Comparison of ENCODE assay signal across 17 mouse cellular contexts in genomic region chr17:83430607-83431006, GRCm38 (mm10).
DNase-seq lines count a peak whose midpoint lies in the region; ATAC-seq and TF ChIP-seq lines count a peak whose summit lies in the region.
"Had no signal": no experiment of that assay in that cellular context is flagged by ENCODE, and none has a peak within 500 bp of the region (broad histone marks: within the 10 kb centered on the region; RNA-seq: fewer than 3 reads in every experiment).

No protein-coding gene starts in this region.

- H3K4me1 ChIP-seq in heart, postnatal 0 days (ENCODE audit: control insufficient read depth, insufficient read depth) = no peaks in the 10 kb centered on the region
- H3K4me1 ChIP-seq: hindbrain, embryonic 13.5 days; limb, embryonic 10.5 days; neural tube, embryonic 15.5 days had no signal

- WGBS in heart, postnatal 0 days = 69% methylated on average over 4 of the region's 4 CpGs

- H3K9ac ChIP-seq in heart, postnatal 0 days (replicated peaks; ENCODE audit: low read depth, low read length) = no peak overlapping the region
- H3K9ac ChIP-seq: hindbrain, embryonic 13.5 days; liver, postnatal 0 days; neural tube, embryonic 15.5 days had no signal

- no peak overlapping the region for H3K4me2 ChIP-seq in heart, postnatal 0 days (ENCODE audit: low read depth, low read length)
- H3K4me2 ChIP-seq: hindbrain, embryonic 13.5 days; neural tube, embryonic 15.5 days had no signal

- H3K9me3 ChIP-seq in heart, postnatal 0 days (replicated peaks; ENCODE audit: control insufficient read depth, low read length) = no peaks in the 10 kb centered on the region
- H3K9me3 ChIP-seq: hindbrain, embryonic 13.5 days; limb, embryonic 10.5 days; neural tube, embryonic 15.5 days had no signal

- DNase-seq in heart, postnatal 0 days (ENCODE audit: low spot score) = no peak
- DNase-seq in heart, postnatal 25 days (ENCODE audit: low spot score) = no peak
- peak; percentile 4 for DNase-seq in lung, postnatal 25 days (ENCODE audit: low spot score)
- DNase-seq in lung, postnatal 14 days = no peak
- DNase-seq in heart, postnatal 36 days = peak; percentile 11 to 12
- DNase-seq in urinary bladder, postnatal 25 days (ENCODE audit: low spot score) = no peak
- DNase-seq: layer of hippocampus, adult 9-11 months; liver, postnatal 0 days; midbrain, embryonic 14.5 days; thymus, postnatal 4 days had no signal

- TF ChIP-seq CTCF in heart, postnatal 0 days (IDR thresholded peaks at IDR 0.05; ENCODE audit: low read depth) = no peak

- intact Hi-C loops in heart, postnatal 25 days (cut with DNase I) = loop anchor here (5.0 kb wide), 1 partner anchor 153 kb away; no protein-coding TSS in a partner anchor
- intact Hi-C loops in heart, postnatal 36 days (cut with DNase I) = loop anchor here (5.0 kb wide), 1 partner anchor 158 kb away; no protein-coding TSS in a partner anchor

- no peak for TF ChIP-seq EP300 in heart, postnatal 0 days (IDR thresholded peaks at IDR 0.05; ENCODE audit: low read depth)

- no peak overlapping the region for H3K4me3 ChIP-seq in heart, postnatal 0 days (ENCODE audit: low read depth, low read length)
- H3K4me3 ChIP-seq: heart, adult 2 months; hindbrain, embryonic 13.5 days; left cerebral cortex, adult 2 months; limb, embryonic 10.5 days; myocyte; neural tube, embryonic 15.5 days had no signal

- H3K27ac ChIP-seq in heart, postnatal 0 days (ENCODE audit: low read depth) = 0 out of 2 replicates have a peak overlapping the region, but pooled peaks have one; percentile 13
- H3K27ac ChIP-seq: heart, adult 2 months; hindbrain, embryonic 13.5 days; left cerebral cortex, adult 2 months; limb, embryonic 10.5 days; neural tube, embryonic 15.5 days had no signal

- no peak for ATAC-seq in heart, postnatal 0 days (ENCODE audit: insufficient read depth, low read depth)
- no peak for ATAC-seq in erythroblast, adult 5-6 weeks (replicated peaks; ENCODE audit: low FRiP score, poor library complexity, severe bottlenecking)
- ATAC-seq: liver, postnatal 0 days had no signal

- H3K36me3 ChIP-seq in heart, postnatal 0 days (replicated peaks; ENCODE audit: control insufficient read depth, insufficient read depth, low read length) = peaks cover 10% of the 10 kb centered on the region; the same call in 1 of the 2 replicates

- no peaks in the 10 kb centered on the region for H3K27me3 ChIP-seq in heart, postnatal 0 days (ENCODE audit: control insufficient read depth, insufficient read depth, low read length)
- H3K27me3 ChIP-seq: hindbrain, embryonic 13.5 days; neural tube, embryonic 15.5 days had no signal

Comparison
In these comparisons a context has a peak if more than half of its experiments do, and no peak if none do; other contexts are left out.
1. DNase-seq: peak in lung, postnatal 25 days (single experiment) and heart, postnatal 36 days (2 of 2); none in heart, postnatal 0 days (single experiment), heart, postnatal 25 days (single experiment), lung, postnatal 14 days (single experiment) and urinary bladder, postnatal 25 days (single experiment).